Mouse (Mus musculus) forebrain, embryonic 13.5 days (tissue): ENCODE results near the gene Syt5. TPM values are rescaled to one million over a fixed set of nuclear protein-coding genes. Genes with fewer than 3 reads are reported as not detected.

Source experiments
- ATAC-seq: fragments of 200-750 bp; cut with Nextera tagmentation; 2 replicates; pipeline ENCODE4 v1.8.0; 2017
- H3K27ac ChIP-seq: fragments of 300-500 bp; sonication (generic); 2 replicates; pipeline ENCODE4 v1.5.1; 2015; ENCODE audit warnings: inconsistent platforms, mild to moderate bottlenecking, moderate library complexity
- H3K27me3 ChIP-seq: fragments of 300-500 bp; sonication (generic); 2 replicates; pipeline ENCODE4 v1.6.1; 2015; ENCODE audit warnings: mild to moderate bottlenecking, inconsistent platforms
- H3K36me3 ChIP-seq: fragments of 300-500 bp; sonication (generic); 2 replicates; pipeline ENCODE4 v1.6.1; 2015; ENCODE audit warnings: mild to moderate bottlenecking, inconsistent platforms; ENCODE audit not compliant: poor library complexity, severe bottlenecking
- H3K4me1 ChIP-seq: fragments of 300-500 bp; sonication (generic); 2 replicates; pipeline ENCODE4 v1.6.1; 2015; ENCODE audit warnings: inconsistent platforms
- H3K4me2 ChIP-seq: fragments of 300-500 bp; sonication (generic); 2 replicates; pipeline ENCODE4 v1.6.1; 2015; ENCODE audit warnings: inconsistent platforms, mild to moderate bottlenecking, moderate library complexity
- H3K4me3 ChIP-seq: fragments of 300-500 bp; sonication (generic); 2 replicates; pipeline ENCODE4 v1.5.1; 2015; ENCODE audit warnings: mild to moderate bottlenecking, inconsistent platforms
- H3K9ac ChIP-seq: fragments of 300-500 bp; sonication (generic); 2 replicates; pipeline ENCODE4 v1.6.1; 2015; ENCODE audit warnings: mild to moderate bottlenecking, inconsistent platforms
- H3K9me3 ChIP-seq: fragments of 300-500 bp; sonication (generic); replicated peaks from 2 replicates; pipeline ENCODE4 v1.6.1; 2016; ENCODE audit warnings: inconsistent platforms
- WGBS: fragments of 180-500 bp; shearing (Covaris S2); methylation state at CpG from one replicate; pipeline ENCODE4 v1.1.7; 2015; 5-methylcytosine and 5-hydroxymethylcytosine counted together
- polyA plus RNA-seq: library from polyadenylated mRNA; unstranded; fragments of >200 nt; fragmentation: Nextera tagmentation; extraction: Ambion mirVana; gene quantifications from 2 replicates; pipeline ENCODE4 v1.2.1, GENCODE M21; 2015

Syt5 gene
- polyA plus RNA-seq, 1 experiment from 2014 or later: 64.0 TPM

- Histone ChIP-seq H3K4me1 (peaks cover 23% of the 10 kb centered on the region), H3K4me2 (no peak overlapping the region), H3K4me3 (no peak overlapping the region), H3K9ac (no peak overlapping the region), H3K27me3 (peaks cover 21% of the 10 kb centered on the region), H3K9me3 (no peaks in the 10 kb centered on the region), H3K36me3 (no peaks in the 10 kb centered on the region), H3K27ac (no peak overlapping the region)
- ATAC-seq: no peak
- WGBS: 96% methylated on average over 1 of the region's 1 CpGs
Observed at GRCm38 (mm10) chr7:4518487-4518886, 28.9 kb downstream of the Syt5 start.

DNA sequence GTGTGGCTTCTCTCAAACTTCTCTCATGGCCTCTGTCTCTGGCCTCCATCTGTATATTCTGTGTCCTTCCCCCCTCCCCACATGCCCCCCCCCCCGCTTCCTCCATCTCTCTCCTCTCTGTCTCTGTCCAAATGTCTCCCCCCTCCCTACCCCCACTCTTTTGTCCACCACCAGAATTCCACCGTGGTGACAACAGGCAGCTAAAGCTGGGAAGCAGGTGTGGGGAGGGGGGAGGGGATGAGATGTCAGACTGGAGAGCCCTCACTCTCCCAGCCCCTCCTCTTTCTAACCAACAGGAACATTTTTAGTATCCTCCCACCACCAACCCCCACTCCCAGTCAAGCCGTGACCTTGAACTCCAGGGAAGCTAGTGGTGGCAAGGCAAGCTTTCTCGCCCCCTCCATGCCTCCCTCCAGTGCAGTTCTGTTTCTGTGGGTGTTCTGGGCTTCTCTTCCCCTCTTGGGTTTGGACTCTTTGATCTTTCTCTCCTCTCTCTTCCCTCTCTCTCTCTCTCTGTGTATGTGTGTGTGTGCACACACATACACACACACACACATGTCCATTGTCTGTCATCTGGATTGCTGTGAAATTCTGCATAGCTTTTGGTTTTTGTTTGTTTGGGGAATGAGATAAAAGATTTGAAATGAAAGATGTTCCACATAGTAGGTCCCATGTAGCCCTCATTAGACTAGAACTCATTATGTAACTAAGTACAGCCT, 30.9 kb downstream of the Syt5 start, which contains the start of gene Tnnt1:
TSS of gene Tnnt1 (minus strand) at position 51 of the 719 bp plus-strand sequence.
- Histone ChIP-seq H3K27ac (no peak within 1 kb of the TSS), H3K4me2 (no peak within 1 kb of the TSS), H3K27me3 (peaks cover 11% of the 10 kb centered on the region), H3K4me1 (peaks cover 23% of the 10 kb centered on the region), H3K9ac (0 out of 2 replicates have a peak within 1 kb of the TSS, but pooled peaks have one; percentile 5), H3K4me3 (no peak within 1 kb of the TSS), H3K9me3 (no peaks in the 10 kb centered on the region), H3K36me3 (no peaks in the 10 kb centered on the region)
- WGBS: 18% methylated on average over 4 of the region's 4 CpGs
- ATAC-seq: no peak

GRCm38 (mm10) chr7:4515853-4516252, 31.5 kb downstream of the Syt5 start:
- Histone ChIP-seq H3K4me1 (peaks cover 18% of the 10 kb centered on the region), H3K36me3 (no peaks in the 10 kb centered on the region), H3K27me3 (peaks cover 8% of the 10 kb centered on the region; the same call in 1 of the 2 replicates), H3K4me2 (no peak overlapping the region), H3K9me3 (no peaks in the 10 kb centered on the region), H3K27ac (no peak overlapping the region), H3K9ac (0 out of 2 replicates have a peak overlapping the region, but pooled peaks have one; percentile 5), H3K4me3 (no peak overlapping the region)
- 62% methylated on average over 6 of the region's 6 CpGs for WGBS
- ATAC-seq: no peak

GRCm38 (mm10) chr7:4513829-4514712, 33.3 kb downstream of the Syt5 start:
- no peak for ATAC-seq
- H3K4me1 ChIP-seq: peaks cover 25% of the 10 kb centered on the region
- no peaks in the 10 kb centered on the region for H3K27me3 ChIP-seq
- 45% methylated on average over 6 of the region's 6 CpGs for WGBS
- H3K36me3 ChIP-seq: no peaks in the 10 kb centered on the region
- H3K27ac ChIP-seq: no peak overlapping the region
- no peaks in the 10 kb centered on the region for H3K9me3 ChIP-seq
- no peak overlapping the region for H3K4me2 ChIP-seq
- no peak overlapping the region for H3K4me3 ChIP-seq
- no peak overlapping the region for H3K9ac ChIP-seq

DNA sequence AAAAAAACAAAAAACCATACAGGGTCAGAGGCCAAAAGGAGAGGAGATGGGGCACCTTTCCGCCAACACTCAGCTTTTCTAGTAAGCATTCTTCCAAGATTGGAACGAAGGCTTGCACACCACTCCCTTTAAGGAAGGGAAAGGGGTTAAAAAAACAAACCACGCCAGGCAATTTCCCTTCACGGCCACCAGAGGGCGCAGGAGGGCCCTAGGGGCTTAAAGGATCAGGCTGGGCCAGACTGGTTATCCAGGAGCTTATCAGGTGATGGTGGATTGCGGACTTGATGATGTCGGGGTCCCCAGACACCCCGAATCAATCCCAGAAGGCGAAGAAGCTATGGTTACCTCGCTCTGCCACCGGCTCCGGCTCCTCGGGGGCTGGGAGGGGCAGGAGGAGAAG, 34.1 kb downstream of the Syt5 start:
- no peaks in the 10 kb centered on the region for H3K9me3 ChIP-seq
- H3K9ac ChIP-seq: no peak overlapping the region
- H3K4me3 ChIP-seq: no peak overlapping the region
- H3K4me2 ChIP-seq: no peak overlapping the region
- H3K4me1 ChIP-seq: peaks cover 25% of the 10 kb centered on the region
- no peaks in the 10 kb centered on the region for H3K27me3 ChIP-seq
- no peak overlapping the region for H3K27ac ChIP-seq
- no peak for ATAC-seq
- no peaks in the 10 kb centered on the region for H3K36me3 ChIP-seq
- 38% methylated on average over 13 of the region's 13 CpGs for WGBS

DNA sequence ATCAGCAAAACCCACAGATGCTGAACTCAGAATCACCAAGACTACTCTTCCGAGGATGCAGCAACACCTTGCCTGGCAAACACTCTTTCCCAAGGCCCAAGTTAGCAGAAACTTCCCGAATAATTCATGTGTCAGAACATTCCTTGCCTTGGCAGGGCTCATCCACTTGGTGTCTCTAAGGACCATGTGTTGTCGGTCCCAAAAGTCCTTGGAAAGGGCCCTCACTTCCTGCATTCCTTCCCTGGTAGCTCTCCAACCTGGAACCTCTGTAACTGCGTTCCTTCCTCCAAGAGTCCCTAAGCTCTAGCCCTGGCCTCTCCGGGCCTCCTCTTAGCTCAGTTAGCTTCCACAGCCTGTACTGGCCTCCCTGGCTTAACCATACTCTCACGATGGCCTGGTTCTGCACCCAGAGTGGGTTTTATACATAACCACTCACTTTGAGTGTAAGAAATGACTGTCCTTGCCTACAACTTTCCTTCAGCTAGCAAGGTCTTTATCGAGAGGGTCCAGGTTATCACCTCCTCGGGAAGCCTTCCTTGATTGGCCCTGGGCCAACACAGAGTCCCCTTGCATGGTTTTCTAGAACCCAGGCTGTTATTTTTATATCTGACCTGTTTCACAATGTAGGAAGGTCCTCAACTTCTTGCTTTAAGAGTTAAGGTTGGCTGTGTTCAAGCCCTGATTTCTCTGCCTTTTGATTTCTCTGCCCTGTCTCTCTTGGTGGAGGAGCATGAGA, 35.7 kb downstream of the Syt5 start:
- no peaks in the 10 kb centered on the region for H3K9me3 ChIP-seq
- H3K4me1 ChIP-seq: peaks cover 25% of the 10 kb centered on the region
- no peaks in the 10 kb centered on the region for H3K27me3 ChIP-seq
- H3K9ac ChIP-seq: no peak overlapping the region
- H3K4me2 ChIP-seq: no peak overlapping the region
- no peaks in the 10 kb centered on the region for H3K36me3 ChIP-seq
- no peak overlapping the region for H3K4me3 ChIP-seq
- H3K27ac ChIP-seq: no peak overlapping the region
- WGBS: 84% methylated on average over 8 of the region's 8 CpGs
- ATAC-seq: no peak

DNA sequence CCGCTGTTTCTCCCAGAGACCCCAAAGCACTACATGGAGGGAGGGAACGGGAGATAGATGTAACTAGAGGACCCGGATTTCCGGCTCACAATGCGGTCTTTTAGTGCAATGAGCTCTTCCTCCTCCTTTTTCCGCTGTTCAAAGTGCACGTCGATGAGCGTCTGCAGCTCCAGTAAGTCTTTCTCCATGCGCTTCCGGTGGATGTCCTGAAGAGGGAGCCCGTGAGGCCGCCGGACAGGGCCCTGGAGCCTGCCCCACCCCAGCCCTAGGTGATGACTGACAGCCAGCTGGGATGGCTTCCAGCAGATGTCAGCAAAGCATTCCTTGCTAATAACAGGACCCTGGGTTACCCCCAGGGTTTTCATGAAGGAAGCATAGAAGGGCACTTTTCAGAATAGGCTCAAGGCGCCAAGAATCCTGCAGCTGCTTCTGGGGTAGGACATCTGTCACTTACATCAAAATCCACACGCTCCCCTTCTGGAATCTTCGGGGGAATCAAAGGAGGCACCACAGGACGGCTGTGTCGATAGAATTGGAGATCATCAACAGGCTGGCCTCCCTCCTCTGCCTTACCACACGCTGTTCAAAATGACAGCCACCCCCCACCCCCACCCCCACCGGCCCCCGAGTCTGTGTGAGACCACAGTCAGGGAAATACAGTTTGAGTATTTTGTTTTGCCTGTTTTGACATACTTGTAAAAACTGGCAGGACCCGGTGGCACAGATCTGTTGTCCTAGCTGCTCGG, 37.3 kb downstream of the Syt5 start:
- Histone ChIP-seq H3K4me3 (no peak overlapping the region), H3K4me2 (peak overlapping the region; percentile 19; the same call in 1 of the 2 replicates), H3K4me1 (peaks cover 16% of the 10 kb centered on the region; the same call in 1 of the 2 replicates), H3K9me3 (no peaks in the 10 kb centered on the region), H3K36me3 (no peaks in the 10 kb centered on the region), H3K27me3 (no peaks in the 10 kb centered on the region), H3K9ac (peak overlapping the region; percentile 30; the same call in 1 of the 2 replicates), H3K27ac (no peak overlapping the region; the same call in 1 of the 2 replicates)
- ATAC-seq: peak; percentile 87
- WGBS: 14% methylated on average over 24 of the region's 24 CpGs

DNA sequence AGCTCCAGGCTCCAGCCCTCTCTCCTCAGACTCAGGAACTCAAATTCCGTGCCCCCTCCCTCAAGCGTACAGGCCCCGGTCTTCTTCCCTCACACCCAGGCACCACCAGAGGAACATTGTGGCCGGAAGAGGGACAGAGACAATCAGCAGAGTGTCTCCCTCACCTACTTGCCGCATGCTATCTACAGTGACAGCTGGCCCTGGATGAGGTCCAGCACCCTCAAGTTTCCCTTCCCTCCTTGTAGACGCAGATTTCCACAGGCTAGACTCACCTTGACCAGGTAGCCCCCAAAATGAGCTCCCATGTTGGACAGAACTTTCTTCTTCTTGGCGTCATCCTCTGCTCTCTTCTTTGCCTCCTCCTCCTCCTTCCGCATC, 38.6 kb downstream of the Syt5 start:
- no peak for ATAC-seq
- Histone ChIP-seq H3K9ac (no peak overlapping the region), H3K4me2 (no peak overlapping the region), H3K27ac (no peak overlapping the region), H3K4me1 (peaks cover 9% of the 10 kb centered on the region; the same call in 1 of the 2 replicates), H3K4me3 (no peak overlapping the region), H3K36me3 (no peaks in the 10 kb centered on the region), H3K9me3 (no peaks in the 10 kb centered on the region), H3K27me3 (no peaks in the 10 kb centered on the region)
- WGBS: 94% methylated on average over 8 of the region's 8 CpGs

DNA sequence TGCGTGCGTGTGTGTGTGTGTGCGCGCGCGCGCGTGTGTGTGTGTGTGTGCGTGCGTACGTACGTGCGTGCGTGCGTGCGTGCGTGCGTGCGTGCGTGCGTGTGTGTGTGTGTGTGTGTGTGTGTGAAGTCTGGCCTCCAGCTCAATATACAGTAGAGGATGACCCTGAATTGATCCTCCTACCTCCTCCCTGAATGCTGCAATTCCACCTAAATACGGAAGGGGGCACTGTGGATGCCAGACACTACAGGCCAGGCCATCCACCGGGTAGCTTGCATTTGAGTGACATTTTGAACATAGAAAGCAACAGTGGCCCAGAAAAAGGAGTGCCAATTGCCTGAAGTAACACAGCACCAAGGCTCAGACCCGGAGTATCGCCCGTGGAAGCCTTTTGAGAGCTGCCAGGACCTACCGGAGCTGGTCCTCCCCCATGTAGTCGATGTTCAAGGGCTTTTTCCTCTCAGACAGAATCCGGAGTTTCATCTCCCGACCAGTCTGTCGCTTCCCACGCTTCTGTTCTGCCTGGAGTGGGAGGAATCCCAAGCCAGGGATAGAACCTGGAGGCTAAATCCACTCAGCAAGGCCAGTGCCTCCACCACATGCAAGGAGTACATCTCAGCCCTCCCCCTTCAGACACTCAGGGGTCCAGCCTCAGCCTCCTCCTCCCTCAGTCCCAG, 39.1 kb downstream of the Syt5 start:
- Histone ChIP-seq H3K27ac (no peak overlapping the region), H3K4me3 (no peak overlapping the region), H3K9ac (no peak overlapping the region), H3K27me3 (no peaks in the 10 kb centered on the region), H3K4me2 (no peak overlapping the region), H3K4me1 (peaks cover 9% of the 10 kb centered on the region; the same call in 1 of the 2 replicates), H3K36me3 (no peaks in the 10 kb centered on the region), H3K9me3 (no peaks in the 10 kb centered on the region)
- no peak for ATAC-seq
- WGBS: 71% methylated on average over 30 of the region's 32 CpGs

DNA sequence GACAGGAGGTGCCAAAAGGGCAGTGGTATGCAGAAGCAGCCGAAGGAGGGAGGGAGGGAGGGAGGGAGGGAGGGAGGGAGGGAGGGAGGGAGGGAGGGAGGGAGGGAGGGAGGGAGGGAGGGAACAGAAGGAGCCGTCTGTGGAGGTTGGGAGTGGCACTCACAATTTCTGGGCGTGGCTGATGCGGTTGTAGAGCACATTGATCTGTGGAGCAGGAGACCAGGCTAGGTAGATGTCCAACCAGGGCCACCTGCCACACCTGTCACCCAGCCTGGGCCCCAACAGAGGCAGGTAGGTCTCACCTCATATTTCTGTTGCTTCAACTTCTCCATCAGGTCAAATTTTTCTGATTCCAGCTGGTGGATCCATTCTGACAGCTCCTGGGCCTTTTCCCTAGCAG, 40.1 kb downstream of the Syt5 start:
- Histone ChIP-seq H3K4me1 (peaks cover 12% of the 10 kb centered on the region; the same call in 1 of the 2 replicates), H3K9me3 (no peaks in the 10 kb centered on the region), H3K27ac (no peak overlapping the region), H3K36me3 (no peaks in the 10 kb centered on the region), H3K27me3 (no peaks in the 10 kb centered on the region), H3K9ac (no peak overlapping the region), H3K4me3 (no peak overlapping the region), H3K4me2 (no peak overlapping the region)
- WGBS: 100% methylated on average over 2 of the region's 4 CpGs
- ATAC-seq: no peak
